Mouse (Mus musculus): Measurements from ENCODE around the gene Rplp1.

GRCm38 (mm10) chr9:61961181-61961580 is 46.8 kb upstream of the Rplp1 start:
- TF ChIP-seq CTCF (IDR thresholded peaks at IDR 0.05; ENCODE audit: borderline replicate concordance, control insufficient read depth, extremely low read depth, insufficient read depth, low read length, poor library complexity) (no peak), POLR2A (IDR thresholded peaks at IDR 0.05; ENCODE audit: control insufficient read depth, extremely low read depth, insufficient read depth, low read length, poor library complexity) (no peak)
